Mouse (Mus musculus): ENCODE data around the gene Shc4. TPM values are rescaled to one million over a fixed set of nuclear protein-coding genes. Genes with fewer than 3 reads are reported as not detected.

The Shc4 gene
- polyA plus RNA-seq, 1 experiment from 2014 or later, result 3.2 TPM

- WGBS, result under 1% methylated on average over 34 of the region's 34 CpGs
- H3K4me2 ChIP-seq (replicated peaks), result peak overlapping the region; percentile 93
- H3K9ac ChIP-seq, result peak overlapping the region; percentile 31
- H3K4me3 ChIP-seq (replicated peaks), result peak overlapping the region; percentile 46
- peak; percentile 78 for ATAC-seq (ENCODE audit: insufficient number of reproducible peaks, low FRiP score, low TSS enrichment, low read depth)
- peaks cover 23% of the 10 kb centered on the region for H3K4me1 ChIP-seq
- H3K27ac ChIP-seq (replicated peaks), result no peak overlapping the region
- no peaks in the 10 kb centered on the region for H3K9me3 ChIP-seq (replicated peaks)
- no peaks in the 10 kb centered on the region for H3K36me3 ChIP-seq
- peaks cover 36% of the 10 kb centered on the region for H3K27me3 ChIP-seq
Measured at GRCm38 (mm10) chr2:125723408-125724085, 401 bp downstream of the Shc4 start.

- Histone ChIP-seq H3K9ac (peak overlapping the region; percentile 31; the same call in 1 of the 2 replicates), H3K36me3 (no peaks in the 10 kb centered on the region), H3K4me3 (replicated peaks) (peak overlapping the region; percentile 46), H3K4me1 (peaks cover 23% of the 10 kb centered on the region), H3K27ac (replicated peaks) (no peak overlapping the region), H3K4me2 (replicated peaks) (peak overlapping the region; percentile 93), H3K27me3 (peaks cover 36% of the 10 kb centered on the region), H3K9me3 (replicated peaks) (no peaks in the 10 kb centered on the region)
- WGBS, result 4% methylated on average over 18 of the region's 18 CpGs
- ATAC-seq (ENCODE audit: insufficient number of reproducible peaks, low FRiP score, low TSS enrichment, low read depth), result 0 out of 2 replicates have a peak, but pooled peaks have one; percentile 5
Measured at GRCm38 (mm10) chr2:125723086-125723407, 901 bp downstream of the Shc4 start.

- H3K4me3 ChIP-seq (replicated peaks), result no peak overlapping the region
- peaks cover 5% of the 10 kb centered on the region for H3K27me3 ChIP-seq
- 77% methylated on average over 8 of the region's 8 CpGs for WGBS
- no peaks in the 10 kb centered on the region for H3K36me3 ChIP-seq
- ATAC-seq (ENCODE audit: insufficient number of reproducible peaks, low FRiP score, low TSS enrichment, low read depth), result no peak
- H3K4me1 ChIP-seq, result no peaks in the 10 kb centered on the region
- no peak overlapping the region for H3K9ac ChIP-seq
- no peaks in the 10 kb centered on the region for H3K9me3 ChIP-seq (replicated peaks)
- no peak overlapping the region for H3K4me2 ChIP-seq (replicated peaks)
- H3K27ac ChIP-seq (replicated peaks), result no peak overlapping the region
Measured at GRCm38 (mm10) chr2:125716599-125716998, 7.3 kb downstream of the Shc4 start.

GRCm38 (mm10) chr2:125706510-125706921, 17.4 kb downstream of the Shc4 start:
- WGBS, result 68% methylated on average over 5 of the region's 5 CpGs
- ATAC-seq (ENCODE audit: insufficient number of reproducible peaks, low FRiP score, low TSS enrichment, low read depth), result no peak

GRCm38 (mm10) chr2:125704907-125705631, 18.9 kb downstream of the Shc4 start:
- H3K4me1 ChIP-seq, result 0 out of 2 replicates have a peak, but pooled peaks cover 7% of the 10 kb centered on the region

More at GRCm38 (mm10) chr2:125706510-125706921, 17.4 kb downstream of the Shc4 start:
- H3K36me3 ChIP-seq, result no peaks in the 10 kb centered on the region
- no peaks in the 10 kb centered on the region for H3K9me3 ChIP-seq (replicated peaks)
- no peak overlapping the region for H3K9ac ChIP-seq
- 0 out of 2 replicates have a peak overlapping the region, but pooled peaks have one; percentile 9 for H3K27ac ChIP-seq (replicated peaks)
- H3K4me1 ChIP-seq, result 0 out of 2 replicates have a peak, but pooled peaks cover 7% of the 10 kb centered on the region
- H3K27me3 ChIP-seq, result no peaks in the 10 kb centered on the region
- no peak overlapping the region for H3K4me3 ChIP-seq (replicated peaks)
- H3K4me2 ChIP-seq (replicated peaks), result no peak overlapping the region

GRCm38 (mm10) chr2:125702851-125703250, 21.1 kb downstream of the Shc4 start:
- no peak overlapping the region for H3K27ac ChIP-seq (replicated peaks)
- H3K9ac ChIP-seq, result no peak overlapping the region
- no peak overlapping the region for H3K4me2 ChIP-seq (replicated peaks)
- no peaks in the 10 kb centered on the region for H3K9me3 ChIP-seq (replicated peaks)
- WGBS, result 73% methylated on average over 2 of the region's 2 CpGs
- no peaks in the 10 kb centered on the region for H3K36me3 ChIP-seq
- no peaks in the 10 kb centered on the region for H3K27me3 ChIP-seq
- no peak for ATAC-seq (ENCODE audit: insufficient number of reproducible peaks, low FRiP score, low TSS enrichment, low read depth)
- H3K4me3 ChIP-seq (replicated peaks), result no peak overlapping the region
- 0 out of 2 replicates have a peak, but pooled peaks cover 7% of the 10 kb centered on the region for H3K4me1 ChIP-seq

More at GRCm38 (mm10) chr2:125704907-125705631, 18.9 kb downstream of the Shc4 start:
- WGBS, result 45% methylated on average over 12 of the region's 12 CpGs
- no peaks in the 10 kb centered on the region for H3K27me3 ChIP-seq
- no peak; the same call in 1 of the 2 replicates for ATAC-seq (ENCODE audit: insufficient number of reproducible peaks, low FRiP score, low TSS enrichment, low read depth)
- no peak overlapping the region for H3K27ac ChIP-seq (replicated peaks)
- H3K4me2 ChIP-seq (replicated peaks), result no peak overlapping the region
- no peaks in the 10 kb centered on the region for H3K9me3 ChIP-seq (replicated peaks)
- H3K4me3 ChIP-seq (replicated peaks), result no peak overlapping the region
- H3K36me3 ChIP-seq, result no peaks in the 10 kb centered on the region
- no peak overlapping the region for H3K9ac ChIP-seq

- no peaks in the 10 kb centered on the region for H3K27me3 ChIP-seq
- ATAC-seq (ENCODE audit: insufficient number of reproducible peaks, low FRiP score, low TSS enrichment, low read depth), result no peak
- no peak overlapping the region for H3K4me2 ChIP-seq (replicated peaks)
- H3K27ac ChIP-seq (replicated peaks), result no peak overlapping the region
- WGBS, result 86% methylated on average over 2 of the region's 2 CpGs
- no peaks in the 10 kb centered on the region for H3K36me3 ChIP-seq
- no peaks in the 10 kb centered on the region for H3K9me3 ChIP-seq (replicated peaks)
- H3K4me3 ChIP-seq (replicated peaks), result no peak overlapping the region
- no peak overlapping the region for H3K9ac ChIP-seq
- 0 out of 2 replicates have a peak, but pooled peaks cover 6% of the 10 kb centered on the region for H3K4me1 ChIP-seq
Measured at GRCm38 (mm10) chr2:125701606-125702005, 22.3 kb downstream of the Shc4 start.

GRCm38 (mm10) chr2:125696219-125696618, 27.7 kb downstream of the Shc4 start:
- WGBS, result 43% methylated on average over 2 of the region's 2 CpGs
- no peak overlapping the region for H3K4me3 ChIP-seq (replicated peaks)
- no peak for ATAC-seq (ENCODE audit: insufficient number of reproducible peaks, low FRiP score, low TSS enrichment, low read depth)

GRCm38 (mm10) chr2:125694798-125695197, 29.1 kb downstream of the Shc4 start:
- no peak for ATAC-seq (ENCODE audit: insufficient number of reproducible peaks, low FRiP score, low TSS enrichment, low read depth)
- Histone ChIP-seq H3K27me3 (no peaks in the 10 kb centered on the region), H3K36me3 (no peaks in the 10 kb centered on the region), H3K4me2 (replicated peaks) (no peak overlapping the region), H3K9me3 (replicated peaks) (no peaks in the 10 kb centered on the region), H3K4me3 (replicated peaks) (no peak overlapping the region), H3K4me1 (peaks cover 12% of the 10 kb centered on the region), H3K9ac (no peak overlapping the region), H3K27ac (replicated peaks) (no peak overlapping the region)
- 70% methylated on average over 2 of the region's 2 CpGs for WGBS

More at GRCm38 (mm10) chr2:125696219-125696618, 27.7 kb downstream of the Shc4 start:
- Histone ChIP-seq H3K4me1 (peaks cover 12% of the 10 kb centered on the region), H3K36me3 (no peaks in the 10 kb centered on the region), H3K27ac (replicated peaks) (peak overlapping the region; percentile 14; the same call in 1 of the 2 replicates), H3K27me3 (no peaks in the 10 kb centered on the region), H3K9me3 (replicated peaks) (no peaks in the 10 kb centered on the region), H3K4me2 (replicated peaks) (no peak overlapping the region), H3K9ac (no peak overlapping the region)

GRCm38 (mm10) chr2:125692010-125692409, 31.9 kb downstream of the Shc4 start:
- peaks cover 12% of the 10 kb centered on the region for H3K4me1 ChIP-seq
- no peak overlapping the region for H3K4me3 ChIP-seq (replicated peaks)
- H3K9ac ChIP-seq, result no peak overlapping the region
- no peak for ATAC-seq (ENCODE audit: insufficient number of reproducible peaks, low FRiP score, low TSS enrichment, low read depth)
- H3K36me3 ChIP-seq, result no peaks in the 10 kb centered on the region
- H3K4me2 ChIP-seq (replicated peaks), result no peak overlapping the region
- no peaks in the 10 kb centered on the region for H3K27me3 ChIP-seq
- H3K27ac ChIP-seq (replicated peaks), result no peak overlapping the region
- WGBS, result 47% methylated on average over 2 of the region's 2 CpGs
- H3K9me3 ChIP-seq (replicated peaks), result no peaks in the 10 kb centered on the region

- Histone ChIP-seq H3K36me3 (no peaks in the 10 kb centered on the region), H3K9ac (no peak overlapping the region), H3K4me2 (replicated peaks) (no peak overlapping the region), H3K4me1 (peaks cover 30% of the 10 kb centered on the region), H3K27ac (replicated peaks) (peak overlapping the region; percentile 58), H3K27me3 (no peaks in the 10 kb centered on the region), H3K9me3 (replicated peaks) (no peaks in the 10 kb centered on the region), H3K4me3 (replicated peaks) (no peak overlapping the region)
- ATAC-seq (ENCODE audit: insufficient number of reproducible peaks, low FRiP score, low TSS enrichment, low read depth), result no peak
- WGBS, result 56% methylated on average over 9 of the region's 9 CpGs
Measured at GRCm38 (mm10) chr2:125685441-125686150, 38.4 kb downstream of the Shc4 start.
